Mouse (Mus musculus) lung, embryonic 16.5 days (tissue): Measurements from ENCODE around the gene Ift140. TPM values are rescaled to one million over a fixed set of nuclear protein-coding genes. Genes with fewer than 3 reads are reported as not detected.

ENCODE experiments used
- ATAC-seq: fragments of 200-750 bp; cut with Nextera tagmentation; 2 replicates; pipeline ENCODE4 v1.8.0; 2017; ENCODE audit warnings: low read depth, mild to moderate bottlenecking, moderate library complexity
- H3K27ac ChIP-seq: fragments of 300-500 bp; sonication (generic); 2 replicates; pipeline ENCODE4 v1.5.1; 2014; ENCODE audit warnings: mild to moderate bottlenecking, control low read depth, low read length
- H3K27me3 ChIP-seq: fragments of 300-500 bp; sonication (generic); 2 replicates; pipeline ENCODE4 v1.6.1; 2014; ENCODE audit warnings: low read depth, low read length, mixed read lengths; ENCODE audit not compliant: control insufficient read depth, insufficient read depth
- H3K36me3 ChIP-seq: fragments of 300-500 bp; sonication (generic); 2 replicates; pipeline ENCODE4 v1.6.1; 2014; ENCODE audit warnings: low read length; ENCODE audit not compliant: control insufficient read depth, insufficient read depth
- H3K4me1 ChIP-seq: fragments of 300-500 bp; sonication (generic); replicated peaks from 2 replicates; pipeline ENCODE4 v1.6.1; 2014; ENCODE audit warnings: low read length, mixed read lengths; ENCODE audit not compliant: control insufficient read depth, insufficient read depth
- H3K4me2 ChIP-seq: fragments of 300-500 bp; sonication (generic); 2 replicates; pipeline ENCODE4 v1.6.1; 2014; ENCODE audit warnings: low read depth, low read length, control low read depth
- H3K4me3 ChIP-seq: fragments of 300-500 bp; sonication (generic); 2 replicates; pipeline ENCODE4 v1.5.1; 2014; ENCODE audit warnings: mild to moderate bottlenecking, low read length, control low read depth
- H3K9ac ChIP-seq: fragments of 300-500 bp; sonication (generic); 2 replicates; pipeline ENCODE4 v1.6.1; 2014; ENCODE audit warnings: low read length, control low read depth
- H3K9me3 ChIP-seq: fragments of 300-500 bp; sonication (generic); 2 replicates; pipeline ENCODE4 v1.6.1; 2016; ENCODE audit warnings: low read length; ENCODE audit not compliant: control insufficient read depth
- WGBS: fragments of 180-500 bp; shearing (Covaris S2); extraction: QIAGEN DNeasy Blood & Tissue Kit; methylation state at CpG from one replicate; pipeline ENCODE4 v1.1.7; 2014; 5-methylcytosine and 5-hydroxymethylcytosine counted together
- polyA plus RNA-seq: library from polyadenylated mRNA; unstranded; fragments of >200 nt; fragmentation: Nextera tagmentation; extraction: Ambion mirVana; gene quantifications from 2 replicates; pipeline ENCODE4 v1.2.1, GENCODE M21; 2015

The Ift140 gene
- polyA plus RNA-seq, 1 experiment from 2014 or later, result 17.1 TPM

DNA sequence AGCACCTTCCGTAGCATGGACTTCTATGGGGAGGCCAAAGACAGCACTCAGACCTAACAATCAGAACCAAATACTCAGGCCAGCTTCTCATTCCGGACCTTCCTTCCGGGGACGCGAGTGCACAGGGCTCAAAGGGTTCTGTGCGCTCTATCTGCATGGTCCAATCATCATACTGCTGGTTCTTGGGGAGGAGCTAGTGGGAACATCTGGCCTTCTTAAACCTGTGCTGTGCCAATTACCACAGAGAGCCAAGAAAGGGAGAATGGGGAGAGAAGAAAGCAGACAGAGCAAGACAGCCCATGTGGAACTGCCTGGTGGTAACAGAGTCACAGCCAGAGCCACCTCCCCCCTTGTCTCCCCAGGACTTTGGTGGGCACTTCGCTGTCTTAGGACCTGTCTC is 50.7 kb downstream of the Ift140 start:
- Histone ChIP-seq H3K27me3 (no peaks in the 10 kb centered on the region), H3K4me1 (peaks cover 9% of the 10 kb centered on the region), H3K27ac (no peak overlapping the region), H3K36me3 (peaks cover 16% of the 10 kb centered on the region), H3K9me3 (no peaks in the 10 kb centered on the region), H3K4me3 (no peak overlapping the region), H3K9ac (no peak overlapping the region), H3K4me2 (no peak overlapping the region)
- ATAC-seq, result no peak
- whole genome bisulfite sequencing, result 89% methylated on average over 7 of the region's 7 CpGs

DNA sequence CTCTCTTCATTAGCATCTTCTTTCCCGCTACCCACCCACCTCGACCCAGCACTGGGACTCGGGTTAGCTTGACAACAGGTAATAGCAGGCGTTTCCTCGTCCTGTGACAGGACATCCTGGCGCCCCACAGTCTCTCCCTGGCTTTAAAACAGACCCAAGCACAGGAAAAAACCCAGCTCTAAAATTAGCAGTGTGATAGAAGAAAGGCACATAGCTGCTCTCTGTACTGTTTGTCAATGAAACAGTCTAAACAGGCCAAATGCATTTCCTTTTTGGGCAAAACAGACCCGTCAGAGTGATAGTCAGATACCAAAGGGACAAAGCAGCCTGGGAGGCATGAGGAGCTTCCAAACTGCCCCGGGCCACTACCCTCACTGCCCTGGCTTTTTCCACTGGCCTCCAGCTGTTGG is 51.6 kb downstream of the Ift140 start:
- peak; percentile 69 for ATAC-seq
- Histone ChIP-seq H3K4me1 (peaks cover 9% of the 10 kb centered on the region), H3K36me3 (peaks cover 16% of the 10 kb centered on the region), H3K4me2 (no peak overlapping the region), H3K27ac (peak overlapping the region; percentile 74), H3K4me3 (no peak overlapping the region), H3K9me3 (no peaks in the 10 kb centered on the region), H3K27me3 (no peaks in the 10 kb centered on the region), H3K9ac (no peak overlapping the region)
- WGBS, result 58% methylated on average over 8 of the region's 8 CpGs

DNA sequence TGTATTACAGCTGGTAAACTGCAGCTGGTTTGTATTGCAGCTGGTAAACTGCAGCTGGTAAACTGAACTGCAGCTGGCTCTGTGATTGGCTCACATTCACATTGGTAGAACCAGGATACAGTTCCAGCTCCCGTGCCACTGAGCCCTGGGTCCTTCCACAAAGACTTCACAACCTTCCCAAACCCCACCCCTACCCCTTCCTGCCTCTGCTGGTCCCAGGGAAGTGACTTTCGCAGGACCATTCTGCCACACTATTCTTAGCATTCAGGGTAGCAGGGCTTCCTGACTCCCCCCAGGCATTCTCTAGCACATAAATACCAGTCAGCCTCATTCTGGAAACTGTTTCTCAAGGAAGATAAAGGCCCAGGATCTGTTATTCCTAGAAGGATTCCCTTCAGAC is 52.8 kb downstream of the Ift140 start:
- Histone ChIP-seq H3K4me2 (no peak overlapping the region), H3K36me3 (peaks cover 11% of the 10 kb centered on the region), H3K27ac (peak overlapping the region; percentile 74), H3K4me1 (peaks cover 8% of the 10 kb centered on the region), H3K9me3 (no peaks in the 10 kb centered on the region), H3K9ac (no peak overlapping the region), H3K4me3 (no peak overlapping the region), H3K27me3 (no peaks in the 10 kb centered on the region)
- 0 out of 2 replicates have a peak, but pooled peaks have one; percentile 21 for ATAC-seq
- 61% methylated on average over 2 of the region's 2 CpGs for WGBS

DNA sequence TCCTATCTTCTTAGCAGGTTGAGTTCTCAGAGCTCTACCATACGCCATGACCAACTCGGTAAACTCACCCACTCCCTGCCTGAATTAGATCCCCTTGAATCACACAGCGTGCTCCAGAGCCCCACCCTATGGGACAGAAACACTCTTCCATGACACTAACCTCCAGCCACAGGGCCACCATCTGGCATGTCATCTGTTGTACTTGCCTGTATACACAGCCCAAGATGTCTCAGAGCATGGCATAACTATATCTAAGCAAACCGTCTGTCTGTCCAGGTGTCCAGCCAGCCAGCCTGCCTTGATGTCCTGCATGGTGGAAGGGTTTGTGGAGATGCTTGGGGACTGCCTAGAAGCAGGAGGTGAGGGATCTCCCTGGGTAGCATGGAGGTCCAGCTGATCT is 61.0 kb downstream of the Ift140 start:
- Histone ChIP-seq H3K4me1 (peaks cover 25% of the 10 kb centered on the region), H3K4me3 (peak overlapping the region; percentile 65), H3K27me3 (no peaks in the 10 kb centered on the region), H3K9ac (peak overlapping the region; percentile 82; the same call in 1 of the 2 replicates), H3K36me3 (peaks cover 6% of the 10 kb centered on the region), H3K27ac (no peak overlapping the region), H3K4me2 (peak overlapping the region; percentile 64), H3K9me3 (no peaks in the 10 kb centered on the region)
- no peak for ATAC-seq
- WGBS, result 74% methylated on average over 4 of the region's 4 CpGs

DNA sequence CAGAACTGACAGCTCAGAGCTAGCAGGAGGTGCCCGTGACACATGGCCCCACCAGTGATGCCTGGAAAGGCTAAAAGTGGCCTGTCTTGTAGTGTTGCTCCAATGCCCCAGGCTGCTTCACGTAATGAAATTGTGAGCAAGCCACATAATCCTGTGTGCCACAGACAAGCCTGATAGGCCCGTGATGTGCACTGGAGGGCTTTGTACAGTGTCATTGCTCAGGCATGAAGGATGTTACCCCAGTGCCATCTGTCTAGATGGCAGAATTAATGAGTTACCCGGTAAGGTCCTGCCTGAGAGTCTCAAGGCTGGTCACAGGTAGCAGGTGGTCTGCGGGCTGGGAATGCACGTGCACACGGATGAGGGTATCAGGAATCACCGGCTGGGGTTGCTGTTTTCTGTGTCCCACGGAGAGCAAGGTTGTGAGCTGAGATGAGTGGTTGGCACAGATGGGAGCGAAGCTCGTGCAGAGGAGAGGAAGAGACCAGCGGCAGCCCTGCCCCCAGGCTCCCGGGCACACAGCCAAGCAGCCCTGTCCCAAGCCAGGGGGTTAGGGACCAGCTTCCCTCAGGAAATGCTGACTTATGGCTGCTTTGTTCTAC is 62.0 kb downstream of the Ift140 start:
- peak overlapping the region; percentile 82 for H3K9ac ChIP-seq
- peak overlapping the region; percentile 91 for H3K27ac ChIP-seq
- WGBS, result 44% methylated on average over 13 of the region's 13 CpGs
- no peaks in the 10 kb centered on the region for H3K9me3 ChIP-seq
- ATAC-seq, result peak; percentile 42
- H3K4me2 ChIP-seq, result peak overlapping the region; percentile 64
- H3K4me3 ChIP-seq, result peak overlapping the region; percentile 65
- no peaks in the 10 kb centered on the region for H3K27me3 ChIP-seq
- peaks cover 6% of the 10 kb centered on the region for H3K36me3 ChIP-seq
- H3K4me1 ChIP-seq, result peaks cover 27% of the 10 kb centered on the region

DNA sequence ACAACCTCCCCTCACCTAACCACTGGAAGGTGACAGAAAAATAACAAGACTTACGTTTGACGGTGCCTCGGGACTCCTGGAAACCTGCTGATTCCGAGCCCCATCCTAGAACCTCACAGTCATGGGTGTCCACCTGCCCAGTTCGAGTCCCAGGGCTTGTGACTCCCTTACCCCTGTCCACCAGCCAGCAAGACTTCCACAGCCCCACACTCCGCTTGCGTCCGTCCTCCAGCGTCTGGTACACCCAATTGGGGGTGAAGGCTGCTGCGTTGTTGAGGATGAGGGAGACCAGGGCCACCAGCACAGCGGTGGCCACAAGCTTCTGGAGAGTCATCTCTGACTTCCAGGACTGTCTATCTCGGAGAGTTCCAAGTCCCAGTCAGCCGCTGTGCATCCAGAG is 64.3 kb downstream of the Ift140 start:
- peak overlapping the region; percentile 91 for H3K27ac ChIP-seq
- no peak for ATAC-seq
- no peaks in the 10 kb centered on the region for H3K27me3 ChIP-seq
- peaks cover 3% of the 10 kb centered on the region; the same call in 1 of the 2 replicates for H3K36me3 ChIP-seq
- peak overlapping the region; percentile 65 for H3K4me3 ChIP-seq
- H3K4me1 ChIP-seq, result peaks cover 43% of the 10 kb centered on the region
- H3K9me3 ChIP-seq, result no peaks in the 10 kb centered on the region
- peak overlapping the region; percentile 82 for H3K9ac ChIP-seq
- H3K4me2 ChIP-seq, result peak overlapping the region; percentile 64
- 62% methylated on average over 13 of the region's 13 CpGs for WGBS

DNA sequence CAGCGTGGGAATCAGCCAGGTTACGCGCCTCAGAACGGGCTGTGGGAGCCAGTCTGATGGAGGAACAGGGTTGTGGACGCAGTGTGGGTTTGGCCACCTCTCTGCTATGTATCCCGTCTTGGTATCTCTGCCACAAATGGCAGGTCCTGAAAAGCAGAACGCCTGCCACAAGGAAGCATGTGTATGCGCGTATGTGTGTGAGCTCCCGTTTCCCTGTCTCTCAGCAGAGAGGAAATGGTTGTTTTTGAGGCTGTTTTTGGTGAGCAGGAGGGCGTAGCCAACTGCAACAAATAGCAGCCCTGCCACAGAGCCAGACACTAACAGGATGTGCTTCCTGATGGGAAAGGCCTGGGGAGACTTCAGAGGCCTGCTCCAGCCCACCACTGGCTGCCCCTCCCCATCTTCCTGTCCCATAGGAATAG is 65.1 kb downstream of the Ift140 start:
- Histone ChIP-seq H3K9ac (peak overlapping the region; percentile 82), H3K4me2 (peak overlapping the region; percentile 64), H3K27me3 (no peaks in the 10 kb centered on the region), H3K36me3 (peaks cover 3% of the 10 kb centered on the region; the same call in 1 of the 2 replicates), H3K27ac (peak overlapping the region; percentile 91), H3K4me1 (peaks cover 43% of the 10 kb centered on the region), H3K9me3 (no peaks in the 10 kb centered on the region), H3K4me3 (peak overlapping the region; percentile 65)
- 36% methylated on average over 11 of the region's 11 CpGs for WGBS
- ATAC-seq, result peak; percentile 46

DNA sequence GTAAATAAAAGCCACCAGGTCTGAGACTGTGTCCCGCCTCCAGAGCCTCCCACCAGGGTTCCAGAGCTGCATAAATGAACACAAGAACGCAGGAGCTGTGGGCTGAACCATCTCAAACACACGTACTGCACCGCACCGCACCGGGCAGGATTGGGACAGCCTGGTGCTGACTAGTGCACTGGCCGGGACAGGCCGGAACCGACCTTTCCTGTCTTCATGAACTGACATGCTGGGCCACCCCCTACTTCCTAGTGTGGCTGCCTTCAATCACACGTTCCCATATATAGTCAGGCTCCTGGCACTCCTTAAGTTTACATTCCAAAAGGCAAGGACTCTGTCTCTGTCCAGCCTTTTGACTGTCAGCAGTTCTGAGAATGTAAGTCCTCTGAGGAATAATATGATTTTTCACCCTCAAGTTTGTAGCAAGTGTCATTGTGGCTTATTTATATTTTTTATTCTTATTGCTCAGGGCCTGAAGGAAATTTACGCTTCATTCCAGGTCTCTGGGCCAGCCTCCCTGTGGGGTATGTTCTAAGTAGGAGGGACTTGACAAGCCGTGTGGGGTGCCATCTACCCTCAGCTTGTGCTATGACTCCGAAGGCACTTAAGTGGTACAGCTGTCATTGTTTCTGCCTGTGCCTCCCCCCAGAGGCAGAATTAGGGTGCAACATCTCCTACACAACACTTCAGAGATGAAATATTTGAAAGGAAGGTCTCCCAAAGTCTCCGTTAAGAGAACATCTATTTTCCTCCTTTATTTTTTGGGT is 66.4 kb downstream of the Ift140 start:
- H3K9ac ChIP-seq, result no peak overlapping the region
- H3K36me3 ChIP-seq, result peaks cover 3% of the 10 kb centered on the region; the same call in 1 of the 2 replicates
- H3K27me3 ChIP-seq, result no peaks in the 10 kb centered on the region
- ATAC-seq, result peak; percentile 84
- H3K9me3 ChIP-seq, result no peaks in the 10 kb centered on the region
- H3K4me3 ChIP-seq, result peak overlapping the region; percentile 17
- 38% methylated on average over 14 of the region's 14 CpGs for whole genome bisulfite sequencing
- peak overlapping the region; percentile 91 for H3K27ac ChIP-seq
- H3K4me2 ChIP-seq, result peak overlapping the region; percentile 42
- peaks cover 32% of the 10 kb centered on the region for H3K4me1 ChIP-seq

DNA sequence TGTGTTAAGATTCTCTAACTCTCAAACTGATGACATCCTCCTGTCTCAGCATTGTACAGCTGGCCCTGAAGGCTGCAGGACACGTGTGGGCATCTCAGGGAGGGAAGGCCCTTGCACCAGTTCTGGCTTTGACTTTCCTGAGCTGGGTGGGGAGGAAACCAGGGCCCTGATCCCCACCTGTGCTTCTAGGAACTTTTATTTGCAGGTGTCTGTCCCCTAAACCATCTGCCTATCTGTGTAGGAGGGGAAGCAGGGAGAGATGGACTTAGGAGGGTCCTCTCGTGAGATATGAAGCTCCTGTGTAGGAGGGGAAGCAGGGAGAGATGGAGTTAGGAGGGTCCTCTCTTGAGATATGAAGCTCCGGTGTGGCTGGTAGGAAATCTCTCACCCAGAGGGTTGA is 67.0 kb downstream of the Ift140 start:
- Histone ChIP-seq H3K9ac (peak overlapping the region; percentile 0; the same call in 1 of the 2 replicates), H3K4me2 (peak overlapping the region; percentile 13), H3K36me3 (no peaks in the 10 kb centered on the region), H3K4me3 (no peak overlapping the region), H3K27me3 (no peaks in the 10 kb centered on the region), H3K9me3 (no peaks in the 10 kb centered on the region), H3K27ac (peak overlapping the region; percentile 91), H3K4me1 (peaks cover 26% of the 10 kb centered on the region)
- ATAC-seq, result no peak
- 41% methylated on average over 3 of the region's 3 CpGs for WGBS
